Mouse (Mus musculus) CH12.LX (cell line): ENCODE measurements around the gene Slc16a3. TPM values are rescaled to one million over a fixed set of nuclear protein-coding genes. Genes with fewer than 3 reads are reported as not detected.

ENCODE experiments used
- DNase-seq: peaks from one replicate; pipeline ENCODE4 v3.0.0-alpha.2; 2013; ENCODE audit errors: extremely low read depth
- H3K27ac ChIP-seq: 2 replicates; pipeline ENCODE4 v1.5.1; 2012; ENCODE audit warnings: low read depth, mild to moderate bottlenecking, control low read depth, moderate library complexity; ENCODE audit not compliant: insufficient read depth
- H3K27me3 ChIP-seq: replicated peaks from 2 replicates; pipeline ENCODE3; 2012; ENCODE audit warnings: inconsistent platforms
- H3K36me3 ChIP-seq, 2 experiments: replicated peaks in 1 of 2; 2 replicates each; pipeline versions ENCODE3 to v1.6.1; 2012; ENCODE audit warnings: inconsistent platforms in 1 of 2, low read length in 1 of 2, mild to moderate bottlenecking in 1 of 2, mixed read lengths in 1 of 2, moderate library complexity in 1 of 2; ENCODE audit not compliant: control insufficient read depth in 1 of 2, insufficient read depth in 1 of 2
- H3K4me1 ChIP-seq, 2 experiments: 2 replicates each; pipeline ENCODE4 v1.6.1; 2012; ENCODE audit warnings: inconsistent platforms in 1 of 2, moderate library complexity in 1 of 2; ENCODE audit not compliant: insufficient read depth in 2 of 2, control insufficient read depth in 1 of 2
- H3K4me2 ChIP-seq: 2 replicates; pipeline ENCODE4 v1.6.1; 2012; ENCODE audit warnings: low read depth, mild to moderate bottlenecking, control low read depth; ENCODE audit not compliant: poor library complexity, insufficient read depth, severe bottlenecking
- H3K4me3 ChIP-seq, 3 experiments: fragments of 150-350 bp in 1 of 3; sonication (generic) in 1 of 3; replicated peaks in 1 of 3; 2 replicates each; pipeline versions ENCODE3 to v1.5.1; 2011 to 2012; ENCODE audit warnings: low read depth in 2 of 3, low read length in 2 of 3, mild to moderate bottlenecking in 2 of 3, moderate library complexity in 2 of 3, control low read depth in 1 of 3, improper control_type of control experiment in 1 of 3, inconsistent platforms in 1 of 3, mixed read lengths in 1 of 3; ENCODE audit not compliant: poor library complexity in 1 of 3
- H3K79me2 ChIP-seq: replicated peaks from 2 replicates; pipeline ENCODE4 v1.6.1; 2012; ENCODE audit warnings: mild to moderate bottlenecking, moderate library complexity; ENCODE audit not compliant: control insufficient read depth, poor library complexity, insufficient read depth, severe bottlenecking; ENCODE audit errors: extremely low read depth
- H3K9ac ChIP-seq: 2 replicates; pipeline ENCODE4 v1.6.1; 2012; ENCODE audit warnings: low read depth, mild to moderate bottlenecking, control low read depth, moderate library complexity; ENCODE audit not compliant: insufficient read depth
- H3K9me3 ChIP-seq: replicated peaks from 2 replicates; pipeline ENCODE3; 2012; ENCODE audit warnings: low read length, inconsistent platforms, mixed read lengths
- E2F4 ChIP-seq: IDR thresholded peaks from 2 replicates; pipeline ENCODE4 v1.6.1; 2011; ENCODE audit warnings: low read depth, low read length, improper control_type of control experiment; ENCODE audit not compliant: insufficient replicate concordance
- EP300 ChIP-seq: IDR thresholded peaks from 2 replicates; pipeline ENCODE4 v1.6.1; 2011; ENCODE audit warnings: low read length, improper control_type of control experiment
- GABPA ChIP-seq: IDR thresholded peaks from 2 replicates; pipeline ENCODE4 v1.6.1; 2012; ENCODE audit warnings: low read depth, low read length, improper control_type of control experiment, inconsistent platforms; ENCODE audit not compliant: insufficient replicate concordance
- IRF4 ChIP-seq: IDR thresholded peaks from 2 replicates; pipeline ENCODE4 v1.6.1; 2014; ENCODE audit warnings: low read depth, mild to moderate bottlenecking, inconsistent platforms, low read length, improper control_type of control experiment
- JUN ChIP-seq: IDR thresholded peaks from 2 replicates; pipeline ENCODE4 v1.6.1; 2011; ENCODE audit warnings: low read depth, mild to moderate bottlenecking, low read length, improper control_type of control experiment, moderate library complexity; ENCODE audit not compliant: insufficient read depth
- JUND ChIP-seq: conservative IDR thresholded peaks from 2 replicates; pipeline ENCODE4 v1.6.1; 2011; ENCODE audit warnings: low read depth, low read length, improper control_type of control experiment
- MAFK ChIP-seq: IDR thresholded peaks from 2 replicates; pipeline ENCODE4 v1.6.1; 2011; ENCODE audit warnings: low read length, improper control_type of control experiment; ENCODE audit not compliant: insufficient replicate concordance
- MAX ChIP-seq: IDR thresholded peaks from 2 replicates; pipeline ENCODE4 v1.6.1; 2011; ENCODE audit warnings: low read length, improper control_type of control experiment
- MXI1 ChIP-seq: IDR thresholded peaks from 2 replicates; pipeline ENCODE4 v1.6.1; 2011; ENCODE audit warnings: mild to moderate bottlenecking, low read depth, low read length, improper control_type of control experiment
- MYC ChIP-seq: IDR thresholded peaks from 2 replicates; pipeline ENCODE4 v1.6.1; 2011; ENCODE audit warnings: low read depth, mild to moderate bottlenecking, improper control_type of control experiment, low read length
- NELFE ChIP-seq: IDR thresholded peaks from 2 replicates; pipeline ENCODE4 v1.6.1; 2011; ENCODE audit warnings: low read depth, low read length, improper control_type of control experiment
- POLR2AphosphoS2 ChIP-seq: IDR thresholded peaks from 2 replicates; pipeline ENCODE4 v1.6.1; 2011; ENCODE audit warnings: low read depth, low read length, improper control_type of control experiment
- RAD21 ChIP-seq: IDR thresholded peaks from 2 replicates; pipeline ENCODE4 v1.6.1; 2011; ENCODE audit warnings: low read depth, mild to moderate bottlenecking, low read length, improper control_type of control experiment, moderate library complexity
- RCOR1 ChIP-seq: conservative IDR thresholded peaks from 2 replicates; pipeline ENCODE4 v1.6.1; 2012; ENCODE audit warnings: low read depth, mild to moderate bottlenecking, inconsistent platforms, low read length, improper control_type of control experiment
- SIN3A ChIP-seq: IDR thresholded peaks from 2 replicates; pipeline ENCODE4 v1.6.1; 2012; ENCODE audit warnings: low read length, improper control_type of control experiment, inconsistent platforms
- SMC3 ChIP-seq: IDR thresholded peaks from 2 replicates; pipeline ENCODE4 v1.6.1; 2011; ENCODE audit warnings: low read depth, low read length, improper control_type of control experiment
- TCF12 ChIP-seq: IDR thresholded peaks from 2 replicates; pipeline ENCODE4 v1.6.1; 2014; ENCODE audit warnings: low read depth, mild to moderate bottlenecking, inconsistent platforms, low read length, improper control_type of control experiment
- UBTF ChIP-seq: IDR thresholded peaks from 2 replicates; pipeline ENCODE4 v1.6.1; 2012; ENCODE audit warnings: low read depth, mild to moderate bottlenecking, inconsistent platforms, low read length, improper control_type of control experiment, moderate library complexity
- USF1 ChIP-seq: IDR thresholded peaks from 2 replicates; pipeline ENCODE4 v1.6.1; 2014; ENCODE audit warnings: low read depth, mild to moderate bottlenecking, inconsistent platforms, low read length, improper control_type of control experiment
- ZNF384 ChIP-seq: IDR thresholded peaks from 2 replicates; pipeline ENCODE4 v1.6.1; 2012; ENCODE audit warnings: low read depth, low read length, improper control_type of control experiment, inconsistent platforms
- dilution Hi-C: fragments of 300-500 bp; cut with MboI; formaldehyde crosslinking; loops from 2 replicates; pipeline ENCODE4 v1.14.3; 2020; ENCODE audit warnings: low sequenced_read_pairs; ENCODE audit not compliant: extremely low pct_unique_long_range_greater_than_20kb, extremely low pct_ligation_motif_present
- in situ Hi-C: fragments of 300-500 bp; cut with MboI; formaldehyde crosslinking; loops from 3 replicates; pipeline ENCODE4 v1.14.3; 2019; ENCODE audit warnings: low sequenced_read_pairs, low pct_ligation_motif_present, low pct_unique_long_range_greater_than_20kb, mixed read lengths
- polyA plus RNA-seq: library from polyadenylated mRNA; unstranded; fragments of >175 nt; gene quantifications from 2 replicates; pipeline ENCODE4 v1.2.1, GENCODE M21; 2012; ENCODE audit warnings: low read depth; ENCODE audit not compliant: insufficient read length
- total RNA-seq, 2 experiments: library from RNA; depleted of rRNA; stranded (reverse); fragments of 300-350 nt in 1 of 2; fragments of >200 nt in 1 of 2; gene quantifications; 2 replicates each; pipeline ENCODE4 v1.2.3; 2012 to 2014

Gene Slc16a3
- total and polyA plus RNA-seq, 3 experiments, result 9.7 to 388 (median 130) TPM

- Histone ChIP-seq H3K4me3 (no peak overlapping the region), H3K4me1 (peaks cover 15 to 37% of the 10 kb centered on the region in 2 experiments), H3K9me3 (no peaks in the 10 kb centered on the region), H3K27me3 (no peaks in the 10 kb centered on the region), H3K36me3 (peaks cover 68 to 91% of the 10 kb centered on the region in 2 experiments)
- in situ Hi-C loops, result loop anchor here (5.0 kb wide), 1 partner anchor 37 kb away; the partner anchor contains the start of gene Slc16a3
- dilution Hi-C loops, result no loop called here
- TF ChIP-seq RAD21 (no peak), JUN (no peak), RCOR1 (no peak), UBTF (no peak), EP300 (no peak), NELFE (no peak), MXI1 (no peak), SMC3 (no peak), USF1 (no peak), GABPA (no peak)
- TF ChIP-seq, all 38 proteins: peak for 0
- H3K27ac ChIP-seq, result no peak overlapping the region
- H3K4me2 ChIP-seq, result no peak overlapping the region
- no peak for DNase-seq
- H3K79me2 ChIP-seq, result peaks cover 96% of the 10 kb centered on the region
- H3K9ac ChIP-seq, result no peak overlapping the region
Measured at GRCm38 (mm10) chr11:120984448-120985330, 36.4 kb downstream of the Slc16a3 start.

GRCm38 (mm10) chr11:120987608-120988007 is 39.3 kb downstream of the Slc16a3 start:
- H3K79me2 ChIP-seq, result peaks cover 82% of the 10 kb centered on the region
- no peaks in the 10 kb centered on the region for H3K9me3 ChIP-seq
- no peaks in the 10 kb centered on the region for H3K27me3 ChIP-seq
- peaks cover 22 to 50% of the 10 kb centered on the region in 2 experiments for H3K4me1 ChIP-seq
- H3K4me2 ChIP-seq, result no peak overlapping the region
- dilution Hi-C loops, result no loop called here
- no peak overlapping the region for H3K4me3 ChIP-seq
- H3K9ac ChIP-seq, result no peak overlapping the region
- in situ Hi-C loops, result loop anchor here (5.0 kb wide), 1 partner anchor 40 kb away; the partner anchor contains the start of gene Slc16a3
- H3K36me3 ChIP-seq, result peaks cover 42 to 64% of the 10 kb centered on the region in 2 experiments
- DNase-seq, result no peak
- TF ChIP-seq SMC3, result no peak
- TF ChIP-seq UBTF, result no peak
- TF ChIP-seq ZNF384, result no peak
- TF ChIP-seq POLR2AphosphoS2, result no peak
- no peak for TF ChIP-seq MAX
- TF ChIP-seq TCF12, result no peak
- no peak for TF ChIP-seq IRF4
- TF ChIP-seq JUND, result no peak
- TF ChIP-seq NELFE, result no peak
- TF ChIP-seq SIN3A, result no peak
- no peak for TF ChIP-seq E2F4
- TF ChIP-seq USF1, result no peak
- no peak for TF ChIP-seq JUN
- TF ChIP-seq MYC, result no peak
- no peak for TF ChIP-seq MAFK
- no peak overlapping the region for H3K27ac ChIP-seq
